Mouse (Mus musculus) G1E-ER4 (cell line): ENCODE measurements around the gene Polrmt. TPM values are rescaled to one million over a fixed set of nuclear protein-coding genes. Genes with fewer than 3 reads are reported as not detected.

ENCODE experiments used
- GATA1 ChIP-seq: IDR thresholded peaks from one replicate; pipeline ENCODE4 v1.8.0; 2012; ENCODE audit warnings: low read length, inconsistent platforms
- polyA plus RNA-seq: library from polyadenylated mRNA; stranded (reverse); fragments of >175 nt; gene quantifications from 2 replicates; pipeline ENCODE4 v1.2.3, GENCODE M21; 2012

Gene Polrmt
- polyA plus RNA-seq, 1 experiment, result 52.0 TPM

DNA sequence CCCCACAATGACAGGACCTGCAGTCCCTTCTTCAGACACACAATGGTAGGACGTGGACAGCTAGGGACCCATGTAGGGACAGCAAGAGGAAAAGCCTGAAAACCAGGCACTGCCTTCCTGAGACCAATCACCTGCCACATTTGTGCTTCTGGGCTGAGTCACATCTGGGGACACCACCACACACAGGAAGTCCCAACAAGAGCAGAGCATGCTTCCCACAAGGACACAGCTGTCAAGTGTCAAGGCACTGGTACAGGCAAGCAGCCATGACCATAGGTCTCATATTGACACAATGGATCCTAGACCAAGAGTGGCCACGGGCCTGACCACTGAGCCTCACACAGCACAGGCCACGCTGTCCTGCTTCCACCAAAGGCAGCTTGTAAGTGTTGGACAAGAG, 16.5 kb upstream of the Polrmt start:
- no peak for TF ChIP-seq GATA1

DNA sequence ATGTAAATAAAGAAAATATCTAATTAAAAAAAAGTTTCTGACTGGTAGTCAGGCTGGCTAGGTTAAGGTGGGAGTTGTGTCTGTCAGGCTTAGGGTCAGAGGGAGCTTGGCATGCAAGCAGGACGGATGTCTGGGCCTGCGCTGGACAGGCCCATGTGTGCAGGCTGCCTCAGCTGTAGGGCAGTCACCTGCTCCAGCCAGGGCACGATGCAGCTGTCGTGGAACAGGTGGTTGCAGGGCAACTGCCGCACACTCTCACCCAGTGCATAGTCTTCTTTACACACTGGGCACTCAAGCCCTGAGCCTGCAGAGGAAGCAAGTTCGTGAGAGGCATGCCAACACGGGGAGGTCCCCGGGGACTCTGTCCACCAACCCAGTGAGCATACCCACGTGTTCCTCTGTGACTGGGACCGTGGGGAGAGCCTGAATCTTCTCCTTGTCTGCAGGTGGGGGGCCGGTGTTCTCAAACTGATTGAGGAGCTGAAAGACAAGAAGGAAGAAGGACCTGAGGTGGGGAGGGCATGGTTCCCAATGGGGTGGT, 14.3 kb upstream of the Polrmt start:
- no peak for TF ChIP-seq GATA1

DNA sequence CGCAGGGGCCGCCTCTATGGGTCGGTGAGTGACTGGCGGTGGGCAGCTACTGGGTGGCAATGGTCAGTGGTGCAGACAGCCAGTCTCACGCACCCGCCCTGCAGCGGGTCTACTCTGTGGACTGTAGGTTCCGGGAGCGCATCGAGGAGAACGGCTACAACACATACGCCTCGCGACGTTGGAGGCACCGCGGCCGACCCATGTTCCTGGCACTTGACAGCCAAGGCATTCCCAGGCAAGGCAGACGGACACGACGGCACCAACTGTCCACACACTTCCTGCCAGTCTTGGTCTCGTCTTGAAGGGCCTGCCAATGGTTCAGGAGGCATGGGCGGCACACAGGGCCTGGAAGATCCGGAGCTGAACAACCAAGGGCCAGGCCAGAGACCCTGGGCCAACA, 10.3 kb upstream of the Polrmt start:
- no peak for TF ChIP-seq GATA1

- TF ChIP-seq GATA1, result no peak
Measured at GRCm38 (mm10) chr10:79755854-79756253, 9.5 kb upstream of the Polrmt start.

DNA sequence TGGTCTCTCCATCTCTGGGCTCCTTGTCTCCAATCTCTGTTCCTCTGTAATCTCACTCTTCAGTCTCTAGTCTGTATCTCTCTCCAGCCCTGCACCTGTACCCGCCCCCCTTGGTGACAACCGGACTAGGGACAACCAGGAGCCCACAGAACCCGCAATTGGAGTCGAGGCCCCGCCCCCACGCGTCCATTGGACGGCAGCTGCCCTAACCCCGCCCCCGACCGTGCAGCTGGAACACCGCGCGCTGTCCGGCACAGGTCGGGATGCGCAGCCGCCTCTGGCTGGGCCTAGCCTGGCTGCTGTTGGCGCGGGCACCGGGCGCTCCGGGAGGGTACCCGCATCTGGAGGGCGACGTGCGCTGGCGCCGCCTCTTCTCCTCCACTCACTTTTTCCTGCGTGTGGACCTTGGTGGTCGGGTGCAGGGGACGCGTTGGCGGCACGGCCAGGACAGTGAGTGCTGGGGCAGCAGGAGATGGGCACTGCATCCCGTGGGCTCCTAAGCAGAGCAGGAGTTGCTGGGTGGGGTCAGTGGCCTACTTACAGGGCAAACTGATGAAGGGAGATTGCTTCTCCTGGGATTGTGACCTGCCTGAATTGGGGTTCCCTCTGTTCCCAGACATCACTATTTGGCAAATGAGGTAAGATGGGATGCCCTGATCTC, 8.6 kb upstream of the Polrmt start, which contains the start of gene Fgf22:
Gene Fgf22 (plus strand): TSS at position 221 of the 661 bp plus-strand sequence.
- no peak for TF ChIP-seq GATA1

- TF ChIP-seq GATA1, result no peak
Measured at GRCm38 (mm10) chr10:79748496-79748895, 2.1 kb upstream of the Polrmt start.

DNA sequence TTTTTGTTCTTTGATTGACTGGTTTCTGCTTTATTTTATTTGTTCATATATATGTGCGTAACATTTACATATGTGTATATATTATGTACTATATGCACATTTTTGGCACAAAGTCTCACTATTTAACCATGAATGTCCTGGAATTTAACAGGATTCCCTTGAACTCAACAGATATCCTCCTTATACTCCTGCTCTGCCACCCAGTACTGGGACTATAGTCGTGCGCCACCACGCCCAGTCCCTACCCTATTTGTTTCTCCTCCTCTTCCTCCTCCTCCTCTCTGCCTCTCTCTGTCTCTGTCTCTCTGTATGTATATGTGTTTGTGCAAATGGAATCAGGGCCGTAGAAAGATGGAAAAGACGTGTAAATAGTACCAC, 382 bp upstream of the Polrmt start:
- TF ChIP-seq GATA1, result no peak

DNA sequence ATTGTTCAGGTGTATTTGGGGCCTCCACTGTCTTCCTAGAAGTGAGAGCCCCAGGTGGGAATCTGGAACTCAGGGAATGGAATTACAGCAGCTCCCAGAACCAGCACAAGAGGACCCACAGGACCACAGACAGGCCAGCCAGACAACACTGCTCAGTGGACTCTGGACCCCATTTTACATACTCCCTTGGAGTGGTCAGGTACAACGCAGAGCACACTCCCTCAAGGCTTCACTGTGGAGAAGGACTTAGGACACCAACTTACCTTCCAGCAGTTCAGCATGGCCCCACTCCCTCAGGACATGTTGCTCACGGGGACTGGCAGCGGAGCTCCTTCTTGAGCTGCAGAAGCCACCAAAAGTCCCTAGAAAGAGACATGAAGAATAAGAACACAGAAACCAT, 970 bp downstream of the Polrmt start:
- no peak for TF ChIP-seq GATA1

GRCm38 (mm10) chr10:79743650-79744365, 2.6 kb downstream of the Polrmt start:
- no peak for TF ChIP-seq GATA1

DNA sequence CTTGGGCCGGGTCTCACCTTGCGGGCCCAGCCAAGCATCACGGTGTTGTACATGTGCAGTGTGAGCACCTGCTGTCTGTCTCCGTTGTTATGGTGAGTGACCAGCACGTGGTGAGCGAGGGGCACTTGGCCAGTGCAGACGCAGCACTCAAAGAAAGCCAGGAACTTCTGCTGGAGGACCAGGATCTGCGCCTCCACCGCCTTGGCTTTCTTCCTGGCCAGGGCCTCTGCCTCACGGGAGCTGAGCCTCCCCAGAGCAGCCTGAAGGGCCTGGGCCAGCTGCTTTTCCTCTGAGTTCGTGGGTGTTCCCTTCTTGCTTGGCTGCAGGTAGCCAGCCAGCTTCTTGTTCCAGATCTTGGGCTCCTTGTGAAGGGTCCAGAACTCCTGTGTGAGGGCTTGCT, 3.2 kb downstream of the Polrmt start:
- no peak for TF ChIP-seq GATA1

DNA sequence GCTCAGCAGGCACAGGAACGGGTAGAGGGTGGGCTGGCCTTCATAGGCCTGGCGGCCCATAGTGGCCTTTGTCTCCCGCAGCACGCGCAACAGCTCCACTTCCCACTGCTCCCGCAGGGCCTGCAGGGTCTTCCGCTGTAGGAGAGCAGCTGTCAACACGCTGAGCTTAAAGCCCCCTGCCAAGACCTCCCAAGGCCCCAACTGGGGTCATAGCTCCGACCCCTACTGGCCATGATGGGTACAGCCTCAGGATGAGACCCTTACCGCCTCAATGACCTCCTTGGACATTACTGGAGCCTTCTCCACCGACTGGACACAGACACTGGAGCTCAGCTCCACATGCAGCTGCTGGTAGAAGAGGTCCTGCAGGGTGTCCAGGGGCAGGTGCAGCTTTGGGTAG, 5.5 kb downstream of the Polrmt start:
- no peak for TF ChIP-seq GATA1

DNA sequence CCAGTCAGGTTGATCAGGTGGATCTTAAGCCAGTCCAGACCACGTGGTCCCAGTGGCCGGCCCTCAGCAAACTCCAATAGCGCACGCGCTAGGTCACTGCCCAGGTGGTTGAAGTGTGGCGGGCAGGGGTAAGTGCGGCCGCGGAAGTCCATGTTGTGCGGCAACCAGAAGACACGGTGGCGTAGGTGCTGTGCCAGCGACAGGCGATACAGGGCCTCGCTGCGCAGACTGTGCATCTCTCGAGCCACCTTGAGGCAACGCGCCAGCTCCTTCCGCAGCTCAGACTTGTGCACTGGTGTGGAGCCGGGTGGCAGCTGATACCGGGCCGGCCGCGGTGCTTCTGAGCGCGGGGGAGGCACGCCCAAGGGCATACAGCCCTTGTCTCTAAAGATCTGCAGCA, 7.1 kb downstream of the Polrmt start:
- no peak for TF ChIP-seq GATA1

DNA sequence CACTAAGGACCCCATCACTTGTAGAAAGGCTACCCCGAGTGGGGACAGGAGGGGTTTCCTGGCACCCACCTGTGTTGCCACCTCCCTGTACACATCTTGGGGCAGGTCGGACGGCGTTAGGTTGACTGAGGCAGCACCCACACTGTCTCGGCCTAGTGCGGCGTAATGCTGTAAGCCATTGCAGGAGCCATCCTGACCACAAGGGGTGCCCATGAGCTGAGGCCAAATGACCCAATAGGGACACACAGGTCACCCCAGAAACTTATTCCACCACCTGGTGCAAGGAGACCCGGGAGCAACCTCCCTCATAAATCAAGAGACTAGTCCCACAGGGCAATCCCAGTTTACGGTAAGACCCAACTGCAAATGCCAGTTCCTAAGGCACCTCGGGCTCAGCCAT, 8.1 kb downstream of the Polrmt start:
- TF ChIP-seq GATA1, result no peak

- no peak for TF ChIP-seq GATA1
Measured at GRCm38 (mm10) chr10:79736706-79737105, 9.7 kb downstream of the Polrmt start.

DNA sequence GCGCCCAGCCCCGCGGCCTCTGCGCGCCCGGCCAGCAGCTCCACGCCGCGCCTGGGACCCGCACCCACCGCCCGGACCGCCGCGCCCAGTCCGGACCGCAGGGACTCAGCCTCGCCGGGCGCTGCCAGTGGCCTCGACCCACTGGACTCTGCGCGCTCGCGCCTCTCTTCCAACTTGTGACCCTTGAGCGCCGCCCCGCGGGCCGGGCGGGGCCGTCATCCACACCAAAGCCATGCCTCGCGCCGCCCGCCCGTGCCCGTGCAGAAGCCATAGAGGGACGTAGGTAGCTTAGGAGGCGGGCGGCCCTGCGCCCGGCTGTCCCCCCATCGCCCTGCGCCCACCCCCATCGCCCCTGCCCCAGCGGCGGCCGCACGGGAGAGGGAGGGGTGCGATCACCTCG, 11.0 kb downstream of the Polrmt start:
- no peak for TF ChIP-seq GATA1

- TF ChIP-seq GATA1, result no peak
Measured at GRCm38 (mm10) chr10:79733847-79734246, 12.5 kb downstream of the Polrmt start.

DNA sequence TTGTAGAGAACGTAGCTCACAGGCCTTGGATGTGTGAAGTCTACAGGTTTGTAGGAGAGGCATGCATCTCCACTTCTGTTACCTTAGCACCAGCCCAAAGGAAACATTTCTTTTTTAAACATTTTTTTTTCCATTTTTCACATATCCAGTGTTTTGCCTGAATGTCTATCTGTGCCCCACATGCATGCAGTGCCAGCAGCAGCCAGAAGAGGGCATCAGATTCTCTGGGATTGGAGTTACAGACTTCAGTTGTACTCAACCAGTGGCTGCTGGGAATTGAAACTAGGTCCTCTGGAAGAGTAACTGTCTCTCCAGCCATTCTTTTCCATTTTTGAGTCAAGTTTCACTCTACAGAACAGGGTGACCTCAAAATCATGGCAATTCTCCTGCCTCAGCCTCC, 13.9 kb downstream of the Polrmt start:
- no peak for TF ChIP-seq GATA1
